Mouse (Mus musculus) thymus, adult 2 months (tissue): ENCODE data around the gene Rangrf.

Experiments
- CTCF ChIP-seq: fragments of 200-500 bp; IDR thresholded peaks from 2 replicates; pipeline ENCODE4 v1.5.1; 2012; ENCODE audit warnings: mild to moderate bottlenecking, control low read depth, low read length, moderate library complexity, borderline replicate concordance; ENCODE audit not compliant: control insufficient read depth, poor library complexity, insufficient read depth; ENCODE audit errors: extremely low read depth
- POLR2A ChIP-seq: fragments of 200-500 bp; IDR thresholded peaks from 2 replicates; pipeline ENCODE4 v1.6.1; 2012; ENCODE audit warnings: mild to moderate bottlenecking, low read length, control low read depth, moderate library complexity; ENCODE audit not compliant: control insufficient read depth, poor library complexity, insufficient read depth; ENCODE audit errors: extremely low read depth

DNA sequence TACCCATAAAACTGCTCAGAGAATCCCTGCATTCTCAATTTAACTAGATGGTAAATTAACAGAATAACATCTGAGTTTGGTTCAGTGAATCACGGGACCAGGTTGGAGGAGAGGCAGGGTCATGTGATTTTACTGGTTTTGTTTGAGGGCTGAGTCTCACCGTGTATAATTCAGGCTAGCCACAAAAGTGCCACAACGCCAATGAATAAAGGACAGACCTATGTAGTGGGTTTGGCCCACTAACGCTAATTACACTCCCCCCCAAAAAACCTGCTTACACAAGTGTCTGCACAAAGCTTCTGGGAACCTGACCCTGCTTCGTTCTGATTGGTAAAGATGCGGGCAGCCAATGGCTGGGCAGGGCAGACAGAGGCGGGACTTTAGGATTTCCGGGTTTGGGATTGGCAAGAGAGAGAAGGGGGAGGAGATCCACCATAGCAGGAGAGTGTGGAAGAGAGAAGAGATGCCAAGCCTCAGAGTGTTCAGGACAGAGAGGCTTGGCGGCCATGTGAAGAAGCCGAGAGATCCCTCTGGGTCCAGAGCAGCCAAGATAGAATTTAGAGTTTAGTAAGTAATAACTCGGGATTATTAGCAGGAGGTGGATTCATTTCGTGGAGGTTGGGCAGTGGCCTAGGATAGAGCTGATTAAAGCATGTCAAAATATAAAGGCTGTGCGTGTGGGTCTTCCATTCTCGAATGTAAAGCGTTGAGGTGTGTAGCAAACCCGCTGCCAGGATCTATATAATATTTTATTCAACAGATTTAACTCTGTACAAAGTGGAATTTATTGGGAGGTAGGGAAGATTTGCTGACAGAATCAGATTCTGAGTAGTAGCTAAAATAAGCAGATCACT lies 35.3 kb downstream of the Rangrf start:
- TF ChIP-seq POLR2A (peak; percentile 60; the same call in 1 of the 2 replicates), CTCF (no peak)
